8 mouse cellular contexts compared by ENCODE assay signal in genomic region chr1:180641518-180642227, GRCm38 (mm10). TPM values are rescaled to one million over a fixed set of nuclear protein-coding genes. Genes with fewer than 3 reads are reported as not detected.
DNase-seq lines count a peak whose midpoint lies in the region; ATAC-seq and TF ChIP-seq lines count a peak whose summit lies in the region.

No protein-coding gene starts in this region.

- H3K9ac ChIP-seq in lung, embryonic 14.5 days: peak overlapping the region; percentile 99
- H3K9ac ChIP-seq in forebrain, embryonic 13.5 days: peak overlapping the region; percentile 98
- H3K9ac ChIP-seq in kidney, embryonic 16.5 days (replicated peaks; ENCODE audit: low read length): peak overlapping the region; percentile 99

- H3K4me2 ChIP-seq in lung, embryonic 14.5 days: peak overlapping the region; percentile 83
- peak overlapping the region; percentile 83 for H3K4me2 ChIP-seq in forebrain, embryonic 13.5 days
- peak overlapping the region; percentile 79 for H3K4me2 ChIP-seq in kidney, embryonic 16.5 days (replicated peaks; ENCODE audit: low read depth, low read length)

- peak overlapping the region; percentile 95 for H3K4me3 ChIP-seq in lung, embryonic 14.5 days (ENCODE audit: low read depth, low read length)
- H3K4me3 ChIP-seq in forebrain, embryonic 13.5 days: peak overlapping the region; percentile 97
- peak overlapping the region; percentile 99 for H3K4me3 ChIP-seq in kidney, embryonic 16.5 days (ENCODE audit: low read length)
- peak overlapping the region; percentile 86 for H3K4me3 ChIP-seq in midbrain, embryonic 10.5 days

- no peak for TF ChIP-seq CTCF in lung, embryonic 14.5 days (IDR thresholded peaks at IDR 0.05; ENCODE audit: low read depth)

- 2% methylated on average over 50 of the region's 50 CpGs for WGBS in lung, embryonic 14.5 days
- WGBS in forebrain, embryonic 13.5 days: 3% methylated on average over 50 of the region's 50 CpGs
- 3% methylated on average over 46 of the region's 50 CpGs for WGBS in kidney, embryonic 16.5 days
- WGBS in midbrain, embryonic 10.5 days: 4% methylated on average over 50 of the region's 50 CpGs

- peak; percentile 49 for DNase-seq in lung, embryonic 14.5 days
- DNase-seq in lung, postnatal 4 days: no peak
- DNase-seq in c-Kit-negative CD71-positive TER-119-positive erythroid progenitor cells, embryonic 14.5 days (ENCODE audit: low read depth, low spot score): peak; percentile 12
- DNase-seq in midbrain, embryonic 10.5 days (ENCODE audit: low spot score): no peak
- DNase-seq in urinary bladder, adult 18-20 months (ENCODE audit: low spot score in 2 of 2): no peak
- no peak for DNase-seq in left cerebral cortex, adult 11 months (ENCODE audit: low spot score)

- no peaks in the 10 kb centered on the region; the same call in 1 of the 2 replicates for H3K36me3 ChIP-seq in lung, embryonic 14.5 days (ENCODE audit: insufficient read depth)
- 0 out of 2 replicates have a peak, but pooled peaks cover 4% of the 10 kb centered on the region for H3K36me3 ChIP-seq in forebrain, embryonic 13.5 days (ENCODE audit: poor library complexity, severe bottlenecking)
- H3K36me3 ChIP-seq in kidney, embryonic 16.5 days (ENCODE audit: insufficient read depth, low read length): 0 out of 2 replicates have a peak, but pooled peaks cover 4% of the 10 kb centered on the region
- peaks cover 18% of the 10 kb centered on the region for H3K36me3 ChIP-seq in midbrain, embryonic 10.5 days

- H3K4me1 ChIP-seq in lung, embryonic 14.5 days (ENCODE audit: insufficient read depth): peaks cover 14% of the 10 kb centered on the region
- H3K4me1 ChIP-seq in forebrain, embryonic 13.5 days: peaks cover 27% of the 10 kb centered on the region
- H3K4me1 ChIP-seq in kidney, embryonic 16.5 days (ENCODE audit: insufficient read depth, low read length): peaks cover 39% of the 10 kb centered on the region
- peaks cover 32% of the 10 kb centered on the region for H3K4me1 ChIP-seq in midbrain, embryonic 10.5 days

- no peaks in the 10 kb centered on the region for H3K9me3 ChIP-seq in lung, embryonic 14.5 days (ENCODE audit: low read depth, low read length)
- no peaks in the 10 kb centered on the region for H3K9me3 ChIP-seq in forebrain, embryonic 13.5 days (replicated peaks)
- no peaks in the 10 kb centered on the region for H3K9me3 ChIP-seq in kidney, embryonic 16.5 days (ENCODE audit: low read length)
- H3K9me3 ChIP-seq in midbrain, embryonic 10.5 days (replicated peaks): no peaks in the 10 kb centered on the region

- no peaks in the 10 kb centered on the region for H3K27me3 ChIP-seq in lung, embryonic 14.5 days (ENCODE audit: insufficient read depth, low read length)
- H3K27me3 ChIP-seq in forebrain, embryonic 13.5 days: no peaks in the 10 kb centered on the region
- no peaks in the 10 kb centered on the region for H3K27me3 ChIP-seq in kidney, embryonic 16.5 days (ENCODE audit: insufficient read depth, low read length)
- H3K27me3 ChIP-seq in midbrain, embryonic 10.5 days (ENCODE audit: low read depth, poor library complexity, severe bottlenecking): no peaks in the 10 kb centered on the region

- H3K27ac ChIP-seq in lung, embryonic 14.5 days (ENCODE audit: low read depth): peak overlapping the region; percentile 97
- peak overlapping the region; percentile 90 for H3K27ac ChIP-seq in forebrain, embryonic 13.5 days
- peak overlapping the region; percentile 94 for H3K27ac ChIP-seq in kidney, embryonic 16.5 days (ENCODE audit: low read length)
- peak overlapping the region; percentile 99 for H3K27ac ChIP-seq in midbrain, embryonic 10.5 days (replicated peaks)

- ATAC-seq in lung, embryonic 14.5 days (ENCODE audit: insufficient read depth): peak; percentile 67
- peak; percentile 61 for ATAC-seq in forebrain, embryonic 13.5 days
- ATAC-seq in kidney, embryonic 16.5 days (ENCODE audit: low FRiP score, low TSS enrichment): peak; percentile 68

RNA-seq across cellular contexts. Expression of gene Lin9, which starts 0.7 kb away (rescaled TPM):
- polyA plus RNA-seq in lung, embryonic 14.5 days (2014; fragmentation: Nextera tagmentation; extraction: Ambion mirVana): 23.6 and 24.3 TPM in 2 replicates
- polyA plus RNA-seq in forebrain, embryonic 13.5 days (2015; fragmentation: Nextera tagmentation; extraction: Ambion mirVana): 22.7 and 24.2 TPM in 2 replicates
- 18.6 and 20.5 TPM in 2 replicates for polyA plus RNA-seq in kidney, embryonic 16.5 days (2015; fragmentation: Nextera tagmentation; extraction: Ambion mirVana)
- polyA plus RNA-seq in midbrain, embryonic 10.5 days (2016; fragmentation: Nextera tagmentation; extraction: Ambion mirVana): 23.2 and 24.0 TPM in 2 replicates

RNA-seq across cellular contexts. Expression of gene Mixl1, which starts 55.2 kb away (rescaled TPM):
- 0.33 and 0.45 TPM in 2 replicates for polyA plus RNA-seq in lung, embryonic 14.5 days (2014; fragmentation: Nextera tagmentation; extraction: Ambion mirVana)
- 0.09 TPM in 1 of 2 replicates, not detected in the other for polyA plus RNA-seq in forebrain, embryonic 13.5 days (2015; fragmentation: Nextera tagmentation; extraction: Ambion mirVana)
- 0.41 and 0.55 TPM in 2 replicates for polyA plus RNA-seq in kidney, embryonic 16.5 days (2015; fragmentation: Nextera tagmentation; extraction: Ambion mirVana)
- 0.05 and 0.09 TPM in 2 replicates for polyA plus RNA-seq in midbrain, embryonic 10.5 days (2016; fragmentation: Nextera tagmentation; extraction: Ambion mirVana)

Comparison
In these comparisons a context has a peak if more than half of its experiments do, and no peak if none do; other contexts are left out.
1. DNase-seq: peak in lung, embryonic 14.5 days (single experiment) and c-Kit-negative CD71-positive TER-119-positive erythroid progenitor cells, embryonic 14.5 days (single experiment); none in lung, postnatal 4 days (0 of 2), midbrain, embryonic 10.5 days (single experiment), urinary bladder, adult 18-20 months (0 of 2) and left cerebral cortex, adult 11 months (single experiment).
2. Peak in every context shown above with its lines, with median percentiles within 50 percentile points of each other: ATAC-seq, H3K27ac ChIP-seq, H3K4me2 ChIP-seq, H3K4me3 ChIP-seq and H3K9ac ChIP-seq.